Mouse (Mus musculus) erythroblast, embryonic 14.5 days (primary cell): ENCODE data around the gene Crmp1. TPM values are rescaled to one million over a fixed set of nuclear protein-coding genes. Genes with fewer than 3 reads are reported as not detected.

Source experiments
- H3K27me3 ChIP-seq: 2 replicates; pipeline ENCODE4 v1.6.1; 2012; ENCODE audit warnings: inconsistent platforms; ENCODE audit not compliant: control insufficient read depth
- H3K36me3 ChIP-seq: 2 replicates; pipeline ENCODE4 v1.6.1; 2012; ENCODE audit warnings: mild to moderate bottlenecking, inconsistent platforms; ENCODE audit not compliant: control insufficient read depth
- H3K4me1 ChIP-seq: 2 replicates; pipeline ENCODE4 v1.6.1; 2012; ENCODE audit warnings: inconsistent platforms; ENCODE audit not compliant: control insufficient read depth
- H3K4me3 ChIP-seq: replicated peaks from 2 replicates; pipeline ENCODE3; 2012; ENCODE audit warnings: moderate library complexity, mild to moderate bottlenecking, inconsistent platforms
- H3K9me3 ChIP-seq: 2 replicates; pipeline ENCODE4 v1.6.1; 2012; ENCODE audit warnings: low read length, inconsistent platforms, mixed read lengths; ENCODE audit not compliant: control insufficient read depth
- GATA1 ChIP-seq: IDR thresholded peaks from 2 replicates; pipeline ENCODE4 v1.6.1; 2012; ENCODE audit warnings: low read length, inconsistent platforms, mixed read lengths
- TAL1 ChIP-seq: IDR thresholded peaks from 3 replicates; pipeline ENCODE4 v1.6.1; 2012; ENCODE audit warnings: low read length, inconsistent platforms, mixed read lengths
- polyA plus RNA-seq: library from polyadenylated mRNA; stranded (reverse); fragments of >175 nt; gene quantifications from 2 replicates; pipeline ENCODE4 v1.2.3, GENCODE M21; 2012

Gene Crmp1
- polyA plus RNA-seq, 1 experiment: not detected

GRCm38 (mm10) chr5:37227956-37228680, 13.6 kb upstream of the Crmp1 start:
- Histone ChIP-seq H3K27me3 (no peaks in the 10 kb centered on the region), H3K4me1 (no peaks in the 10 kb centered on the region), H3K36me3 (no peaks in the 10 kb centered on the region), H3K9me3 (no peaks in the 10 kb centered on the region), H3K4me3 (no peak overlapping the region)
- TF ChIP-seq TAL1 (no peak), GATA1 (no peak)

DNA sequence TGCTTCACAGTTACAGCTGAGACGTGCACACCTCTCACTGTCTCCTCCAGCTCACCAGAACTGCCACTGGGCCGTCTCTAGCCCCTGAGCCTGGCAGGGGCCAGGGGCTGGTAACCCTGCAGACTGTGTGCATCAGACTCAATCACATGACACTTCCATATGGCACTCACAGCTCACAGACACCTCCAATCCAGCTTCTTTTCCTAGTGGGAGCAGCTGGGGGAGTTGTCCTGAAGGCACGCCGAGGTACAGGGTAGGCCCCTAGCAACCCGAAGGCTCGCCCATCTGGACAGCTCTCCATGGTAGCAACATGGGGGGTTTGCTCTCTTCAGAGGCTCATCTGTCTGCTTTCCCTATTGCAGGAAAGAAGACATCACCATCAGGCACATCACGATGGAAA, 12.8 kb upstream of the Crmp1 start:
- Histone ChIP-seq H3K36me3 (no peaks in the 10 kb centered on the region), H3K27me3 (no peaks in the 10 kb centered on the region)
- TF ChIP-seq TAL1: no peak
- no peak for TF ChIP-seq GATA1

GRCm38 (mm10) chr5:37233010-37233557, 8.7 kb upstream of the Crmp1 start:
- no peaks in the 10 kb centered on the region; the same call in 1 of the 2 replicates for H3K27me3 ChIP-seq
- H3K36me3 ChIP-seq: no peaks in the 10 kb centered on the region
- no peak for TF ChIP-seq TAL1
- TF ChIP-seq GATA1: no peak
- H3K9me3 ChIP-seq: no peaks in the 10 kb centered on the region
- no peaks in the 10 kb centered on the region for H3K4me1 ChIP-seq
- H3K4me3 ChIP-seq: no peak overlapping the region

More for the DNA sequence above, 12.8 kb upstream of the Crmp1 start:
- H3K4me1 ChIP-seq: no peaks in the 10 kb centered on the region
- H3K4me3 ChIP-seq: no peak overlapping the region
- no peaks in the 10 kb centered on the region for H3K9me3 ChIP-seq

GRCm38 (mm10) chr5:37238654-37239053, 3.1 kb upstream of the Crmp1 start:
- Histone ChIP-seq H3K9me3 (peaks cover 10% of the 10 kb centered on the region; the same call in 1 of the 2 replicates), H3K4me1 (peaks cover 7% of the 10 kb centered on the region), H3K27me3 (peaks cover 35% of the 10 kb centered on the region), H3K36me3 (no peaks in the 10 kb centered on the region), H3K4me3 (no peak overlapping the region)
- TF ChIP-seq TAL1 (no peak), GATA1 (no peak)

GRCm38 (mm10) chr5:37240550-37240949, 1.2 kb upstream of the Crmp1 start:
- no peak overlapping the region for H3K4me3 ChIP-seq
- TF ChIP-seq GATA1 (no peak), TAL1 (no peak)
- peaks cover 54% of the 10 kb centered on the region for H3K27me3 ChIP-seq
- H3K4me1 ChIP-seq: peaks cover 7% of the 10 kb centered on the region
- H3K9me3 ChIP-seq: peaks cover 10% of the 10 kb centered on the region; the same call in 1 of the 2 replicates
- no peaks in the 10 kb centered on the region for H3K36me3 ChIP-seq

- no peaks in the 10 kb centered on the region for H3K36me3 ChIP-seq
- peaks cover 7% of the 10 kb centered on the region for H3K4me1 ChIP-seq
- no peak overlapping the region for H3K4me3 ChIP-seq
- TF ChIP-seq GATA1 (no peak), TAL1 (no peak)
- H3K9me3 ChIP-seq: peaks cover 10% of the 10 kb centered on the region; the same call in 1 of the 2 replicates
- H3K27me3 ChIP-seq: peaks cover 61% of the 10 kb centered on the region
Measured at GRCm38 (mm10) chr5:37241224-37241623, 516 bp upstream of the Crmp1 start.

GRCm38 (mm10) chr5:37242360-37243168, 824 bp downstream of the Crmp1 start:
- H3K36me3 ChIP-seq: no peaks in the 10 kb centered on the region
- TF ChIP-seq GATA1: no peak
- no peak for TF ChIP-seq TAL1
- no peak overlapping the region for H3K4me3 ChIP-seq
- H3K27me3 ChIP-seq: peaks cover 73% of the 10 kb centered on the region
- peaks cover 10% of the 10 kb centered on the region; the same call in 1 of the 2 replicates for H3K9me3 ChIP-seq
- H3K4me1 ChIP-seq: peaks cover 7% of the 10 kb centered on the region

- Histone ChIP-seq H3K27me3 (peaks cover 76% of the 10 kb centered on the region), H3K4me3 (no peak overlapping the region), H3K36me3 (no peaks in the 10 kb centered on the region), H3K9me3 (peaks cover 10% of the 10 kb centered on the region; the same call in 1 of the 2 replicates), H3K4me1 (peaks cover 7% of the 10 kb centered on the region)
- TF ChIP-seq GATA1 (no peak), TAL1 (no peak)
Measured at GRCm38 (mm10) chr5:37243169-37243886, 1.6 kb downstream of the Crmp1 start.

GRCm38 (mm10) chr5:37244161-37244560, 2.4 kb downstream of the Crmp1 start:
- Histone ChIP-seq H3K4me1 (peaks cover 7% of the 10 kb centered on the region), H3K4me3 (no peak overlapping the region), H3K9me3 (peaks cover 10% of the 10 kb centered on the region; the same call in 1 of the 2 replicates), H3K36me3 (no peaks in the 10 kb centered on the region), H3K27me3 (peaks cover 76% of the 10 kb centered on the region)
- TF ChIP-seq TAL1 (no peak), GATA1 (no peak)
